Mouse (Mus musculus) spleen, postnatal 14 days (tissue): ENCODE results near the gene 4921530L21Rik.

ENCODE experiments used
- DNase-seq, 2 experiments: peaks; one replicate each; pipeline ENCODE4 v3.0.0; 2021 to 2022; ENCODE audit warnings: low spot score in 2 of 2

4921530L21Rik gene

GRCm38 (mm10) chr14:95880954-95881353 lies at the start of gene 4921530L21Rik:
Gene 4921530L21Rik (plus strand): TSS chr14:95881254.
- no peak for DNase-seq

GRCm38 (mm10) chr14:95833866-95834265 lies 47.2 kb upstream of the 4921530L21Rik start:
- no peak for DNase-seq

GRCm38 (mm10) chr14:95862981-95863380 lies 18.1 kb upstream of the 4921530L21Rik start:
- no peak for DNase-seq

- no peak for DNase-seq
Measured at GRCm38 (mm10) chr14:95865676-95866416, 15.2 kb upstream of the 4921530L21Rik start.

- DNase-seq: no peak
Measured at GRCm38 (mm10) chr14:95872020-95872419, 9.0 kb upstream of the 4921530L21Rik start.

- DNase-seq: no peak
Measured at GRCm38 (mm10) chr14:95876785-95877510, 4.1 kb upstream of the 4921530L21Rik start.

- no peak for DNase-seq
Measured at GRCm38 (mm10) chr14:95877548-95877947, 3.5 kb upstream of the 4921530L21Rik start.

GRCm38 (mm10) chr14:95899458-95899857 lies 18.4 kb downstream of the 4921530L21Rik start:
- no peak for DNase-seq

- DNase-seq: no peak
Measured at GRCm38 (mm10) chr14:95904591-95905095, 23.6 kb downstream of the 4921530L21Rik start.

GRCm38 (mm10) chr14:95913293-95913692 lies 32.2 kb downstream of the 4921530L21Rik start:
- DNase-seq: no peak

GRCm38 (mm10) chr14:95926742-95927141 lies 45.7 kb downstream of the 4921530L21Rik start:
- DNase-seq: no peak

- no peak for DNase-seq
Measured at GRCm38 (mm10) chr14:95927810-95928785, 47.0 kb downstream of the 4921530L21Rik start.
